Mouse (Mus musculus): ENCODE measurements at regions not wholly inside any gene's neighbourhood (a gene's known extent, or its start where the extent isn't known, plus 50 kb on each side); places are given as distances from the start of the nearest gene placed in this dataset.

GRCm38 (mm10) chr13:37290636-37291035 is 54.4 kb upstream of the Ly86 start:
- peak; percentile 92 for ATAC-seq (replicated peaks; ENCODE audit: poor library complexity, severe bottlenecking)

DNA sequence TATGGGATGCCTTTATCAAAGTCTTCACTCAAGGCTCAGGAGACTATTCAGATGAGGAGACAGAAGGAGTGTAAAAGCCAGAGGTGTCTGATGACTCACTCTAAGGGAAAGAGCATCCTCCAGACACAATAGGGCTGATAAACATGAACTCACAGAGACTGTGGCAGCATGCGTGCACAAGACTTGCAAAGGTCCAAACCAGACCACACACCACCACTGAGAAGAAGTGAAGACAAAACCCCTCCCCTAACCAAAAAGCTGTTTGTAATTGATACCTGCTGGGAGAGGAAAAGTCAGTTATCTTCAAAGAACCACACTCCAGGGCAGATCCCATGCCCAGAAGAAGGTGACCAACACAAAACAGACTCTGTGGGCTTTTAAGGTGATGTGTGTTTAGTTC is 56.0 kb upstream of the Ly86 start:
- no peak for ATAC-seq (replicated peaks; ENCODE audit: poor library complexity, severe bottlenecking)

DNA sequence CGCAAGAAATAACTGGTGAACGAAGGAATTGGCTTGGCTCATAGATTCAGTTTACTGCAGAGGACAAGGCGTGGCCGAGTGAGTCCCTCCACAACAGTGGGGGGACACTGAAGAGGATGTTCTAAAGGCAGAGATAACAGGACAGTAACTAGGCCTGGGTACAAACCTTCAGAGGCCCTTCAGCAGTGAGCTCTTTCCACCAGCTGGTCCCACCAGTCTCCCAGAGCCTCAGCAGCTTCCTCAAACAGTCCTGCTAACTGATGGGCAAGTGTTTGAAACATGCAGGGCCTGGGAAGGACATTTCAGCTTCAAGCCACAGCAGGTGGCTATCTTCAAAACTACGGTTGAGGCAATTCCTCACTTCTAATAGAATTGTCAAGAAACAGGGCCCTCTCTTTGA is 62.5 kb upstream of the Ly86 start:
- ATAC-seq (replicated peaks; ENCODE audit: poor library complexity, severe bottlenecking): no peak

DNA sequence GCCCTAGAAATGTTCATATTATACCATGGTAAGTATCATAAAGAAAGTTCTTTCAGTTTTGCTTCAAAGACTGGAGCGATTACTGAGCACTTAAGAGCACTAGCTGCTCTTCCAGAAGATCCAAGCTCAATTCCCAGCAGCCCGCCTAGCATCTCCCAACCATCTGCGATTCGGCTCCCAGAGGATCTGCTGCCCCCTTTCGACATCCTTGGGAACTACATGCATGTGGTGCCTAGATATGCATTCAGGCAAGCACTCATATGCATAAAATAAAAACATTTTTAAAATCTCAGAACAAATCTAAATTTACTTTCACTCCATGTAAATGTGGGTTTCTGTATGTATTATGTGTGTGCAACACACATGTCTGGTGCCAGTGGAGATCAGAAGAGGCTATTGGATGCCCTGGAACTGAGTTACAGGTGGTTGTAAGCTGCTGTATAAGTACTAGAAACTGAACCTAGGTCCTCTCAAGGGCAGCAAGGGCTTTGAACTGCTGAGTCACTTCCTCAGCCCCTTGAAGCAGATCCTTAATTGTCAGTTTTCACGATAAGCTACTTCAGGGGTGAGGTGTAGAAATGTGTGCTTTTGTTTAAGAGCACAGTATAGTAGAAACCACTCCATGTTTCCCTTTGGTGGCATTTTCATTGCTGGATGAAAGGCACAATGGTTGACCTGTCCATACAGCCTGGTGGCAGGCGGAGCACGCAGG is 65.8 kb upstream of the Ly86 start:
- 0 out of 2 replicates have a peak, but pooled peaks have one; percentile 20 for ATAC-seq (replicated peaks; ENCODE audit: poor library complexity, severe bottlenecking)

DNA sequence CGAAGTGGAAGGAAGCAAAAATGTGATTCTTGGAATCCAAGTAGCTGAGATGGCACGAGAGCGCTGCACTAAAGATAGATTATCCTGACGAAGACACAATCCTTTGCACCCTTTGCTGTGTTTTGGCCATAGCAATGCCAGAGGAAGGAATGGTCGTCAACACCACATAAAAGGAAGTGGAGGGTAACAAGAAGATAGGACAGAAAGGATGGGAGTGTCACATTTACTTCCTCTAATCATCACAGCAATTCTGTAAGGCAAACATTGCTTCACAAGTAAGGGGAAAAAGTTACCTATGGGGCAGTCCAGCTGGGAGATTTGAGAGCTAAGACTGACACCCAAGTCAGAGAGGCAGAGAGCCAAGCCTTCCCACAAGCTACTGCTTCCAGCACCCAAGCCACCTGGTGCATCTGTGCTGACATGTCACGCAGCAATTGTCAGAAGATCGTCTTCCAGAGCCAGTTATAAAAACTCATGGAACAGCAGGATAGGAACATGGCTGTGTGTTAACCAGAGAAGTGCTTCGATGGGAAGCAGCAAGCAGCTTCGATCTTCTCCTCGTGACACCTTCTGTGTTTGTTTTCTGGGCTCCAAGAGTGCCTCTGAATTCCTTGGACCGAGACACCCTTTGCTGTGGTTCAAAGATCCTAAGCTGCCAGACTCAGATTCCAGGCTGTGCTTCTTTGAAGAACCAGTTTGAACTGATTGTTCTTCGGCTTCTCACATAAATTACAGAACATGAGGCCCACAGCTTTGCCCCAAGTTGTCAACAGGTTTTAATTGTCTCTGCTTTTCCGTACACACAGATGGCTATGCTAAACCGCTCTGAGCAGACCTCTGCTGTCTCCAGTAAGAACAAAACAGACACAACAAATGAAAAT is 95.2 kb upstream of the Ly86 start:
- ATAC-seq (replicated peaks; ENCODE audit: poor library complexity, severe bottlenecking): peak; percentile 91

GRCm38 (mm10) chr13:37248741-37249140 is 96.3 kb upstream of the Ly86 start:
- ATAC-seq (replicated peaks; ENCODE audit: poor library complexity, severe bottlenecking): no peak

DNA sequence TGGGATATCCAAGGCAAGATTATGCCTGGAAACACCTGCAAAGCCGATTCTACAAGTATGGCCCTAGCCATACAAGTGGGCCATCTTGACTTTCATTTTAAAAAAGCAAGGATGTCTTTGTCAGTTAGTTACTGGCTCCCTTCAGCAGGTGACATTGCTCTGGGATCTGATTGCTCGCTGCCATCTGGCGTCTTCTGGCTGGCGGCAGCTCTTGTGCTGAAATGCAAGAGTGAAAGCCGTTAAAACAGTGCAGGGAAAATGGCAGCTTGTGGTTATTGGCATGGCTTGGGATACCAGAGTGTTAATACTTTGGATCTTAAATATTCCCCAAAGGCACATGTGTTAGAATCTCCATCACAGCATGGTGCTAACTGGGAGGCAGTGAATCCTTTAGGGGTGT is 105.0 kb upstream of the Ly86 start:
- ATAC-seq (replicated peaks; ENCODE audit: poor library complexity, severe bottlenecking): no peak

DNA sequence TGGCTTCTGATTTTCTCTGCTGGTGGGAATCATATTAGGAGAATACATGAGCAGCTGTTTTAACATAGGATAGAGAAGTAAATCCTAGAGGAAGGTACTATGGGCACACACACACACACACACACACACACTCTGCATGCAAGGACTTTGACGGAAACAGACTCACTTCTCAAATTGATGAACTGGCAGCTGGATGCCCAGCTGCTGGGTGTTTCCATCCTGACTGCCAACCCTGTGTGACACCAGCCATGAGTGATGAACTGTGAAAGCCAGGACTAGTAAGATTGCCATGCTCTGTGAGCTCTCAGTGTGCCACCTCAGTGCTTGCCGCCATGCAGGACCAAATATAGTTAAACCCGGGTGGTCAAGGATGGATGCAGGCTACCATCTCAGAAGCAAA is 107.7 kb upstream of the Ly86 start:
- no peak for ATAC-seq (replicated peaks; ENCODE audit: poor library complexity, severe bottlenecking)

DNA sequence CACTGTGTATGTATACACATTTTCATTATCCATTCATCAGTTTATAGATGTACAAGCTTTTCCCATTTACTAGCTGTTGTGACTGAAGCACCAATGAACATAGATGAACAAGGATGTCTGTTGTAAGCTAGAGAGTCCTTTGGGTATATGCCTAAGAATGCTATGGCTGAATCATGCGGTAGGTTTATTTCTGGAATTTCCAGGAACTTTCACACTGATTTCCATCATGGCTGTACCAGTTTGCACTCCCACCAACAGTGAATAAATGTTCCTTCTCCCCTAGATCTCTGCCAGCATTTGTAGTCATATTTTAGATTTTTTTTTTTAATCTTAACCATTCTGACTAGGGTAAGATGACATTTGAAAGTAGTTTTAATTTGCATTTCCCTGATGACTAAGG is 119.2 kb upstream of the Ly86 start:
- ATAC-seq (replicated peaks; ENCODE audit: poor library complexity, severe bottlenecking): no peak

DNA sequence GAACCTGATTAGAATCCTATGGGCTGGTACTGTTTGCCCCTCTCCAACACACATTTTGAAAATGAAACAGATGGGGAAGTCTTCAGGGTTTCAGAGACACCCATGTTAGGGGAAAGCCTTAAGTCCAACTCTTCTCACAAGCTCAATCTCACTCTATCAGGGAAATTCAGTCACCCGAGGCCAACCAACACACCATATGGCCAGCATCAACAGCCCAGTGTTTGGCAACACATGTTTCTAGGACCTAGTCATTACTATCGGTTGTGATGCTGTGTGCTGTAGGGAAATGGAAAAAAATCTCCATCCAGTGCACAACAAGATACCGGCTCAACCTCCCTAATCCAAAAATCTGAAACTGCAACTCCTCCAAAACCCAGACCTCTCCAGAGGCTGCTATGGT is 124.6 kb upstream of the Ly86 start:
- no peak for ATAC-seq (replicated peaks; ENCODE audit: poor library complexity, severe bottlenecking)

- peak; percentile 88 for ATAC-seq (replicated peaks; ENCODE audit: poor library complexity, severe bottlenecking)
These were observed 126.4 kb upstream of the Ly86 start for GRCm38 (mm10) chr13:37218596-37218995.

DNA sequence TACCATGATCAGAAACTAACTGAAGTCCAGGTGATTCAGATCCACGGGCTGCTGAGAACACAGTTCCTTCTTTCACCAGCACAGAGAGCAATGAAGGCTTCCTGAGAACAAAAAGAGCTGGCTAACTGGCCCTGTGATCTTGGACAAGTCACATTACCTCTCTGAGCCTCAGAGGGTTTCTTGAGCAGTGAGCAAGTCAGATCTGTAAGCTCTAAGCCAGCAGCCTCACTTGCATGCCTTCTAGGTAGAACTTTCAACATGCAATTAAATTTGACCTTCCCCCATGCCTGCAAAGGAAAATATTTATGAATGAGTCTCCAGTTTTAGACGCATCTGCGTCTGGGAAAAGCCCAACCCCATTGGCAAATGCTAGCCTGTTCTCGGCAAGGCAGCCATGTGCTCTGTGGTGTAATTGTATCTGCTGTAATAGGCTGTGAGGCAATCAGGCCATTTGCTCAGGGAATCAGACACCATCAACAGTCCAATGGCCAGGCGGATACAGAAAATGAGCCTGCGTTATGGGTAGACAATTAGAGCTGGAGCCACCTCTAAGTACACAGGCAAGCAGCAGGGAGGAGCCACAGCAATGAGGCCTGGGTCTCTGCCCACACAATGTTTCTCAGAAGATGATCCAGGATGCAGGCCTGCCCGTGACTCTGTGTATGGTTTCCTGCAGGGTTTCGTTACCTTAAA is 130.3 kb upstream of the Ly86 start:
- ATAC-seq (replicated peaks; ENCODE audit: poor library complexity, severe bottlenecking): peak; percentile 80

GRCm38 (mm10) chr13:37197136-37197535 is 147.1 kb upstream of the F13a1 start:
- no peak for ATAC-seq (replicated peaks; ENCODE audit: poor library complexity, severe bottlenecking)

- no peak for ATAC-seq (replicated peaks; ENCODE audit: poor library complexity, severe bottlenecking)
These were observed 145.8 kb upstream of the F13a1 start for GRCm38 (mm10) chr13:37195857-37196256.

GRCm38 (mm10) chr13:37181169-37181787 is 131.2 kb upstream of the F13a1 start:
- ATAC-seq (replicated peaks; ENCODE audit: poor library complexity, severe bottlenecking): no peak

- ATAC-seq (replicated peaks; ENCODE audit: poor library complexity, severe bottlenecking): no peak
These were observed 126.5 kb upstream of the F13a1 start for GRCm38 (mm10) chr13:37176526-37176925.

GRCm38 (mm10) chr13:37175997-37176396 is 126.0 kb upstream of the F13a1 start:
- ATAC-seq (replicated peaks; ENCODE audit: poor library complexity, severe bottlenecking): no peak

GRCm38 (mm10) chr13:37158831-37159522 is 108.9 kb upstream of the F13a1 start:
- ATAC-seq (replicated peaks; ENCODE audit: poor library complexity, severe bottlenecking): no peak

GRCm38 (mm10) chr13:37157808-37158207 is 107.8 kb upstream of the F13a1 start:
- ATAC-seq (replicated peaks; ENCODE audit: poor library complexity, severe bottlenecking): peak; percentile 91

Data from granulocyte monocyte progenitor cell, adult 5-6 weeks (primary cell).